Mouse (Mus musculus) liver, embryonic 14.5 days (tissue): ENCODE results near the gene Spock1. TPM values are rescaled to one million over a fixed set of nuclear protein-coding genes. Genes with fewer than 3 reads are reported as not detected.

Experiments used
- ATAC-seq: fragments of 200-750 bp; cut with Nextera tagmentation; 2 replicates; pipeline ENCODE4 v1.8.0; 2017; ENCODE audit warnings: moderate number of reproducible peaks, mild to moderate bottlenecking, moderate library complexity; ENCODE audit not compliant: insufficient read depth
- DNase-seq, 3 experiments: peaks; one replicate each; pipeline ENCODE4 v3.0.0-alpha.2; 2012 to 2013; ENCODE audit warnings: low read depth in 3 of 3, low spot score in 3 of 3
- H3K27ac ChIP-seq: fragments of 300-500 bp; sonication (generic); 2 replicates; pipeline ENCODE4 v1.5.1; 2014; ENCODE audit warnings: moderate library complexity, mild to moderate bottlenecking, control low read depth, inconsistent platforms
- H3K27me3 ChIP-seq: fragments of 300-500 bp; sonication (generic); 2 replicates; pipeline ENCODE4 v1.6.1; 2014; ENCODE audit warnings: mild to moderate bottlenecking, low read length, moderate library complexity; ENCODE audit not compliant: control insufficient read depth, insufficient read depth
- H3K36me3 ChIP-seq: fragments of 300-500 bp; sonication (generic); replicated peaks from 2 replicates; pipeline ENCODE4 v1.6.1; 2014; ENCODE audit warnings: low read depth; ENCODE audit not compliant: control insufficient read depth, insufficient read depth
- H3K4me1 ChIP-seq, 2 experiments: fragments of 200-500 bp in 1 of 2; fragments of 300-500 bp in 1 of 2; sonication (generic) in 1 of 2; replicated peaks; 2 replicates each; pipeline ENCODE4 v1.6.1; 2012 to 2014; ENCODE audit warnings: antibody characterized with exemption in 1 of 2, inconsistent platforms in 1 of 2, low read length in 1 of 2; ENCODE audit not compliant: control insufficient read depth in 2 of 2, insufficient read depth in 2 of 2
- H3K4me2 ChIP-seq: fragments of 300-500 bp; sonication (generic); 2 replicates; pipeline ENCODE4 v1.6.1; 2014; ENCODE audit warnings: low read depth, mild to moderate bottlenecking, control low read depth, moderate library complexity
- H3K4me3 ChIP-seq, 2 experiments: fragments of 200-500 bp in 1 of 2; fragments of 300-500 bp in 1 of 2; sonication (generic) in 1 of 2; 2 replicates each; pipeline ENCODE4 v1.5.1; 2012 to 2014; ENCODE audit warnings: low read depth in 2 of 2, low read length in 2 of 2, mild to moderate bottlenecking in 2 of 2, control low read depth in 1 of 2, inconsistent platforms in 1 of 2, moderate library complexity in 1 of 2; ENCODE audit not compliant: insufficient read depth in 1 of 2
- H3K9ac ChIP-seq: fragments of 300-500 bp; sonication (generic); replicated peaks from 2 replicates; pipeline ENCODE4 v1.6.1; 2014; ENCODE audit warnings: mild to moderate bottlenecking, control low read depth, moderate library complexity
- H3K9me3 ChIP-seq: fragments of 300-500 bp; sonication (generic); 2 replicates; pipeline ENCODE4 v1.6.1; 2016; ENCODE audit warnings: low read length, mixed read lengths; ENCODE audit not compliant: control insufficient read depth
- CTCF ChIP-seq: IDR thresholded peaks from 2 replicates; pipeline ENCODE4 v1.5.1; 2016; ENCODE audit warnings: antibody characterized with exemption, low read depth, control low read depth
- EP300 ChIP-seq: IDR thresholded peaks from 2 replicates; pipeline ENCODE4 v1.6.1; 2016; ENCODE audit warnings: antibody characterized with exemption, low read depth
- WGBS: fragments of 180-500 bp; shearing (Covaris S2); extraction: QIAGEN DNeasy Blood & Tissue Kit; methylation state at CpG from one replicate; pipeline ENCODE4 v1.1.7; 2014; ENCODE audit not compliant: insufficient replicate concordance; 5-methylcytosine and 5-hydroxymethylcytosine counted together
- polyA plus RNA-seq, 2 experiments: library from polyadenylated mRNA; depleted of rRNA in 1 of 2; stranded (reverse) in 1 of 2; unstranded in 1 of 2; fragments of >200 nt; fragmentation: Nextera tagmentation in 1 of 2; extraction: Ambion mirVana in 1 of 2; gene quantifications; 2 replicates each; pipeline versions ENCODE4 v1.2.1 to v1.2.3; 2012 to 2014

Gene Spock1
- polyA plus RNA-seq, 2 experiments, result 0.06 TPM; not detected in 1

DNA sequence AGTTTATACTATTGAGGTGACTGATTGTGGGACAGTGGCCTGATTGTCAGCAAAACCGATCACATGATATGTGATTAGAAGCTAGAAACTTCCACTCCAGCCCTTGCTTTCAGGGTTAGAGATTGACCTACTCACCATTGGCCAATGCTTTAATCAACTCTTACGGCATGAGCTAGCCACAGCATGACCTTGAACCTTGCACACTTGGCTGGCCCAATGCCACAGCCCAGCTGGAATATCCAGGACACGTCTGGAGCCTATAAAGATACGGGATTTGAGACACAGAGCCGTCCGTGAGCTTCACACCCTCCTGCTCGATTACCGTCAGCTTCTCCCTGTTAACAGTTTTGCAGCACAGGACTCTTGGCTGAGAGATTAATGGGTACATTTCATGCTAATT, 251.5 kb downstream of the Spock1 start:
- 74% methylated on average over 8 of the region's 8 CpGs for WGBS
- no peak overlapping the region for H3K27ac ChIP-seq
- no peak for DNase-seq

DNA sequence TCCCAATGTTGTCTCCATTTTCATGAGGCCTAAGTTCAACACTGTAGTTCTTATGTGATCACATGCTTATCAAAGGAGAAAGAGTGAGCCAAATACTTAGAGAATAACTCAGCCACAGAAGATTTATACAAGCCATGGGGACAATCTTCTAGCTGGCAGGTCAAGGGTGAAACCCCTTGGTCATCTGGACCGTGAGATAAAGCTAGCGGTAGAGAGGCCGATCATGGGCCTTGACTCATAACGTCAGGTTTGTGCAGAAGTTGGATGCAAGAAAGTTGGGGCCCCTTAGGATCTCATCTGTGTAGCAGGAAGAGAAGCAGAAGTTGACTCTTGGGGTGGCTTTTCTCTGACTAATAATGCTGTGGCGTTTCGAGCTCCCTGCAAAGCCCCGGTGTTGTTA, 253.8 kb downstream of the Spock1 start:
- H3K4me2 ChIP-seq, result no peak overlapping the region
- H3K9me3 ChIP-seq, result no peaks in the 10 kb centered on the region
- H3K36me3 ChIP-seq, result no peaks in the 10 kb centered on the region
- H3K9ac ChIP-seq, result no peak overlapping the region
- no peak for DNase-seq
- peak; percentile 39; the same call in 1 of the 2 replicates for ATAC-seq
- no peak overlapping the region for H3K4me3 ChIP-seq
- H3K27me3 ChIP-seq, result no peaks in the 10 kb centered on the region
- no peak for TF ChIP-seq EP300
- peaks cover 5 to 22% of the 10 kb centered on the region in 2 experiments; a peak in 3 of 4 replicates for H3K4me1 ChIP-seq
- no peak overlapping the region for H3K27ac ChIP-seq
- WGBS, result 63% methylated on average over 7 of the region's 7 CpGs

More for the DNA sequence above, 251.5 kb downstream of the Spock1 start:
- no peak overlapping the region for H3K4me3 ChIP-seq
- peaks cover 28 to 45% of the 10 kb centered on the region in 2 experiments for H3K4me1 ChIP-seq
- no peaks in the 10 kb centered on the region for H3K36me3 ChIP-seq
- TF ChIP-seq EP300 (no peak), CTCF (no peak)
- H3K9me3 ChIP-seq, result no peaks in the 10 kb centered on the region
- no peak overlapping the region for H3K9ac ChIP-seq
- H3K27me3 ChIP-seq, result no peaks in the 10 kb centered on the region
- H3K4me2 ChIP-seq, result no peak overlapping the region
- no peak for ATAC-seq

DNA sequence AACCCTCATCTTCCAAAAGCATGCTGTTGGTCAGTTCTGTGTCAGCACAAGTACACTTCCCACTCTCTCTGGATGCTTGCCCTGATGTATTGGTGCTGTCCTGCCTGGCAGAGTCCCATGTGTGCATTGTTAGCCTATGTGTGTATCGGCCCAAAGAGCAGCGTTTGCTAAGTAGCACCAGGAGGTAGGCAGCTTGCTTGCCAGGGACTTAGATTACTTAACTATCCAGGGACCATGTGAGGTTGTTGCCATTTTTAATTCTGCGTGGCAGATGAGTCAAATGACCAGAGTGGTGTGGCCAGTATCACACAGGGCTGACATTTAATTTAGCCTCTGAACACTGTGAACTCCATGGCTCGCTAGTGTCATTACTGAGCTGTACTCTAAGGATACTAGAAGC, 256.9 kb downstream of the Spock1 start:
- no peak for TF ChIP-seq EP300
- ATAC-seq (no peak), DNase-seq (no peak)
- Histone ChIP-seq H3K27ac (no peak overlapping the region), H3K36me3 (no peaks in the 10 kb centered on the region), H3K4me3 (no peak overlapping the region), H3K9me3 (no peaks in the 10 kb centered on the region), H3K4me2 (no peak overlapping the region), H3K27me3 (no peaks in the 10 kb centered on the region), H3K9ac (no peak overlapping the region), H3K4me1 (peaks cover 10 to 25% of the 10 kb centered on the region in 2 experiments)
- WGBS, result 72% methylated on average over 4 of the region's 4 CpGs

DNA sequence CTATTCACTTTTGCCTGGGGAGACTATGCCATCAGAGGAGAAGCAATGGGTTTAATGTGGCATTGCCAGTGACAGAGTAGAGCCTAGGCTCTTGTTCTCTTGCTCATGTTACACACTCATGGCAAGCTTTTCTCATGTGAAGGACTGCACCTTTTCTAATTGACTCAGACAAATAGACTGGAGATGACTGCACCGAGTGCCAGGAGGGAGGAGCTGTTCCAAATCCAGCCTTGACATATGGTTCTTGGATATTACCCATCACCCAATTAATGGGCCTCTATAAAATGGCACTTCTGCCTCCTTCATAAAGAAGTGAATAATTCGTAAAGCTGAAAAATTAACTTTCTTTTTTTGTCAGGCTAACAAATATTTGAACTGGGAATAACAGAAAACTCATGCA, 259.3 kb downstream of the Spock1 start:
- DNase-seq (no peak), ATAC-seq (no peak)
- no peaks in the 10 kb centered on the region for H3K27me3 ChIP-seq
- no peak overlapping the region for H3K27ac ChIP-seq
- no peaks in the 10 kb centered on the region for H3K9me3 ChIP-seq
- H3K9ac ChIP-seq, result no peak overlapping the region
- no peaks in the 10 kb centered on the region for H3K36me3 ChIP-seq
- H3K4me3 ChIP-seq, result no peak overlapping the region
- no peak overlapping the region for H3K4me2 ChIP-seq
- TF ChIP-seq EP300 (no peak), CTCF (no peak)
- peaks cover 8 to 10% of the 10 kb centered on the region in 2 experiments for H3K4me1 ChIP-seq
- 56% methylated on average over 2 of the region's 2 CpGs for WGBS

DNA sequence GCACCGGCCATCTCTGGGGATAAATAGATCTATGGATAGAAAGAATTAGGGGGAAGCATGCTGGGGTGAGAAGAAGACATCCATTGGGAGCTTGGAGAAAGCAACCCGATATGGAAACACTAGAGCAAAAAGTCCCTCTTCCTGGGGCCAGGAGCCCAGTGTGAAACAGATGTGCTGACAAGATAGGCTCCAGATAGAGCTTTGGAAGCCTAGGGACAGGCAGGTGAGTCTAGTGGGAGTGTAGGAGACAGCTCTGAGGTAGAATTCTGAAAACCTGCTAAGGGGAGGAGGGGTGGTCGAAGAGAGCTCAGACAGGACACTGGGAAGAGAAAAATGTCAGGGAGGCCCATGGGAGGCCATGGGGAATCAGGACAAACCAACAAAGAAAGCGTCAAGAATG, 260.7 kb downstream of the Spock1 start:
- peak overlapping the region; percentile 33 for H3K4me2 ChIP-seq
- no peaks in the 10 kb centered on the region for H3K27me3 ChIP-seq
- H3K27ac ChIP-seq, result no peak overlapping the region
- no peak overlapping the region for H3K9ac ChIP-seq
- DNase-seq, result no peak
- TF ChIP-seq CTCF (no peak), EP300 (no peak)
- H3K4me3 ChIP-seq, result no peak overlapping the region
- ATAC-seq, result no peak
- no peaks in the 10 kb centered on the region for H3K36me3 ChIP-seq
- H3K9me3 ChIP-seq, result no peaks in the 10 kb centered on the region
- peaks cover 8 to 10% of the 10 kb centered on the region in 2 experiments for H3K4me1 ChIP-seq
- WGBS, result 56% methylated on average over 4 of the region's 4 CpGs
